Comparison of ENCODE assay signal across 1 mouse cellular context in the genomic region with DNA sequence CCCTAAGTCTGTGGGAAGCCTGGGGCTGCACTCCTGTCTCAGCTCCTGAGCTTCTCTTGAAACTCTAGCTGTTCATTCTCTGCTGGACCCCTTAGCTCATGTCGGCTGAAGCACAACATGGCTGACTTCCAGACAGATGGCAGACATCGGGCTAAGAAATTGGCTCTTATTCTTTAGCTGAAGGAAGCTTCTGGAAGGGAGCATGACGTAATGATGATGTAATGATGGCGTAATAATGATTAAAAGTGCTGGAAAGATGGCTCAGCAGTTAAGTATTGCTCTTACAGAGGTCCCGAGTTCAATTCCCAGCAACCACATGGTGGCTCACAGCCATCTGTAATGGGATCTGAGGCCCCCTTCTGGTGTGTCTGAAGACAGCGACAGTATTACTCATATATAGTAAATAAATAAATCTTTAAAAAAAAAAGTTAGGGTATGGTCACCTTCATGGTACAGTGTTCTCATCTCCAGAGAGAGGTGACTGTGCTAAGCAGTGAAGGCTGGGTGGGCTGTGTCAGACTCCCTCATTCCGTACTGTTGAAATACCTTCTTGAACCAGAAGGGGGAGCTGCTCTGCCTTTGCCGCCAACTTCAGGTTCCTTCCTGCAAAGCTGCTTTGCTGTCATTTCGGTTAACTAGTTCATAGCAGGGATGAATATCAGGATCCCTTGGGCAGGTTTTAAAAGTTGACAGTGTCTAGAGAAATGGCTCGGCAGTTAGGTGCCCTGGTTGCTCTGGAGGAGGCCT.
A peak's percentile ranks its signal among the peaks of the same experiment; 100 is the strongest.
TF ChIP-seq lines count a peak whose summit lies in the region.

No protein-coding gene starts in this region.

TF ChIP-seq in MEL, 35 proteins besides CTCF, POLR2A, EP300 and RAD21:
- TF ChIP-seq SMC3 (IDR thresholded peaks at IDR 0.05; ENCODE audit: low read depth, low read length) (0 out of 2 replicates have a peak, but pooled peaks have one; percentile 18), ETS1 (IDR thresholded peaks at IDR 0.05; ENCODE audit: low read depth, low read length) (peak; percentile 8; the same call in 1 of the 2 replicates), TAL1 (IDR thresholded peaks at IDR 0.05; ENCODE audit: low read length) (no peak), MAX (IDR thresholded peaks at IDR 0.05; ENCODE audit: low read length) (no peak), POLR2AphosphoS2 (IDR thresholded peaks at IDR 0.05; ENCODE audit: low read length) (no peak)
TF ChIP-seq in MEL: peak in this region for 2.
